Mouse (Mus musculus) E14TG2a.4 (cell line): ENCODE measurements around the gene Rftn1.

Experiments used
- H3K27me3 ChIP-seq: 2 replicates; pipeline ENCODE4 v1.6.1; 2014; ENCODE audit warnings: low read length, control low read depth; ENCODE audit not compliant: insufficient read depth
- H3K36me3 ChIP-seq: 2 replicates; pipeline ENCODE4 v1.6.1; 2014; ENCODE audit warnings: low read length, control low read depth; ENCODE audit not compliant: insufficient read depth
- H3K4me1 ChIP-seq: replicated peaks from 2 replicates; pipeline ENCODE4 v1.6.1; 2014; ENCODE audit warnings: low read depth, low read length, control low read depth
- H3K4me3 ChIP-seq: replicated peaks from 2 replicates; pipeline ENCODE4 v1.5.1; 2014; ENCODE audit warnings: mild to moderate bottlenecking, low read length
- H3K9me3 ChIP-seq: 2 replicates; pipeline ENCODE4 v1.6.1; 2014; ENCODE audit warnings: low read length, control low read depth
- CTCF ChIP-seq: conservative IDR thresholded peaks from 2 replicates; pipeline ENCODE4 v1.5.1; 2014; ENCODE audit warnings: low read length
- NANOG ChIP-seq: IDR thresholded peaks from 2 replicates; pipeline ENCODE4 v1.6.1; 2014; ENCODE audit warnings: borderline replicate concordance, low read length, mixed read lengths
- POU5F1 ChIP-seq: IDR thresholded peaks from 2 replicates; pipeline ENCODE4 v1.6.1; 2014; ENCODE audit warnings: low read length, borderline replicate concordance

The Rftn1 gene

GRCm38 (mm10) chr17:50136060-50136459, 54.4 kb downstream of the Rftn1 start:
- Histone ChIP-seq H3K36me3 (no peaks in the 10 kb centered on the region), H3K4me3 (no peak overlapping the region), H3K27me3 (no peaks in the 10 kb centered on the region), H3K4me1 (no peaks in the 10 kb centered on the region), H3K9me3 (peaks cover 9% of the 10 kb centered on the region; the same call in 1 of the 2 replicates)
- no peak for TF ChIP-seq CTCF
- TF ChIP-seq POU5F1 = no peak
- no peak for TF ChIP-seq NANOG

- H3K4me1 ChIP-seq = no peaks in the 10 kb centered on the region
- peaks cover 9% of the 10 kb centered on the region; the same call in 1 of the 2 replicates for H3K9me3 ChIP-seq
- no peaks in the 10 kb centered on the region for H3K36me3 ChIP-seq
- H3K4me3 ChIP-seq = no peak overlapping the region
- no peaks in the 10 kb centered on the region for H3K27me3 ChIP-seq
- TF ChIP-seq CTCF = no peak
- TF ChIP-seq POU5F1 = no peak
- TF ChIP-seq NANOG = no peak
Measured at GRCm38 (mm10) chr17:50135466-50135865, 55.0 kb downstream of the Rftn1 start.

GRCm38 (mm10) chr17:50131698-50132097, 58.8 kb downstream of the Rftn1 start:
- no peaks in the 10 kb centered on the region for H3K36me3 ChIP-seq
- H3K4me1 ChIP-seq = no peaks in the 10 kb centered on the region
- no peaks in the 10 kb centered on the region for H3K27me3 ChIP-seq
- no peaks in the 10 kb centered on the region for H3K9me3 ChIP-seq
- no peak for TF ChIP-seq CTCF
- no peak for TF ChIP-seq POU5F1
- TF ChIP-seq NANOG = no peak
- H3K4me3 ChIP-seq = no peak overlapping the region

GRCm38 (mm10) chr17:50130421-50130820, 60.1 kb downstream of the Rftn1 start:
- TF ChIP-seq NANOG (no peak), CTCF (no peak), POU5F1 (no peak)
- H3K27me3 ChIP-seq = no peaks in the 10 kb centered on the region
- no peaks in the 10 kb centered on the region for H3K9me3 ChIP-seq
- no peaks in the 10 kb centered on the region for H3K36me3 ChIP-seq
- no peaks in the 10 kb centered on the region for H3K4me1 ChIP-seq
- H3K4me3 ChIP-seq = no peak overlapping the region

GRCm38 (mm10) chr17:50128392-50128791, 62.1 kb downstream of the Rftn1 start:
- Histone ChIP-seq H3K9me3 (no peaks in the 10 kb centered on the region), H3K4me3 (no peak overlapping the region), H3K4me1 (no peaks in the 10 kb centered on the region), H3K36me3 (no peaks in the 10 kb centered on the region), H3K27me3 (no peaks in the 10 kb centered on the region)
- TF ChIP-seq NANOG = no peak
- no peak for TF ChIP-seq CTCF

GRCm38 (mm10) chr17:50127045-50127813, 63.2 kb downstream of the Rftn1 start:
- Histone ChIP-seq H3K4me1 (no peaks in the 10 kb centered on the region), H3K27me3 (no peaks in the 10 kb centered on the region), H3K9me3 (no peaks in the 10 kb centered on the region), H3K36me3 (no peaks in the 10 kb centered on the region), H3K4me3 (no peak overlapping the region)
- TF ChIP-seq NANOG (no peak), POU5F1 (no peak), CTCF (no peak)

- Histone ChIP-seq H3K9me3 (no peaks in the 10 kb centered on the region), H3K27me3 (no peaks in the 10 kb centered on the region), H3K36me3 (no peaks in the 10 kb centered on the region), H3K4me1 (no peaks in the 10 kb centered on the region), H3K4me3 (no peak overlapping the region)
- TF ChIP-seq CTCF (no peak), NANOG (no peak), POU5F1 (no peak)
Measured at GRCm38 (mm10) chr17:50126545-50126944, 63.9 kb downstream of the Rftn1 start.

- Histone ChIP-seq H3K27me3 (no peaks in the 10 kb centered on the region), H3K4me1 (no peaks in the 10 kb centered on the region), H3K4me3 (no peak overlapping the region), H3K36me3 (no peaks in the 10 kb centered on the region), H3K9me3 (no peaks in the 10 kb centered on the region)
- TF ChIP-seq NANOG (no peak), CTCF (no peak), POU5F1 (no peak)
Measured at GRCm38 (mm10) chr17:50125900-50126299, 64.6 kb downstream of the Rftn1 start.

- no peaks in the 10 kb centered on the region for H3K9me3 ChIP-seq
- H3K27me3 ChIP-seq = no peaks in the 10 kb centered on the region
- H3K36me3 ChIP-seq = no peaks in the 10 kb centered on the region
- TF ChIP-seq CTCF (no peak), POU5F1 (no peak), NANOG (no peak)
- H3K4me1 ChIP-seq = no peaks in the 10 kb centered on the region
- H3K4me3 ChIP-seq = no peak overlapping the region
Measured at GRCm38 (mm10) chr17:50125245-50125798, 65.2 kb downstream of the Rftn1 start.
